Mouse (Mus musculus): ENCODE results near the gene Rnaseh2c.

GRCm38 (mm10) chr19:5566316-5566715 lies 35.4 kb upstream of the Rnaseh2c start:
- TF ChIP-seq CTCF (IDR thresholded peaks at IDR 0.05; ENCODE audit: extremely low read depth, insufficient read depth, low read length) (no peak), POLR2A (IDR thresholded peaks at IDR 0.05; ENCODE audit: extremely low read depth, insufficient read depth, low read length) (no peak)
